Mouse (Mus musculus): ENCODE measurements around the gene Tenm4.

DNA sequence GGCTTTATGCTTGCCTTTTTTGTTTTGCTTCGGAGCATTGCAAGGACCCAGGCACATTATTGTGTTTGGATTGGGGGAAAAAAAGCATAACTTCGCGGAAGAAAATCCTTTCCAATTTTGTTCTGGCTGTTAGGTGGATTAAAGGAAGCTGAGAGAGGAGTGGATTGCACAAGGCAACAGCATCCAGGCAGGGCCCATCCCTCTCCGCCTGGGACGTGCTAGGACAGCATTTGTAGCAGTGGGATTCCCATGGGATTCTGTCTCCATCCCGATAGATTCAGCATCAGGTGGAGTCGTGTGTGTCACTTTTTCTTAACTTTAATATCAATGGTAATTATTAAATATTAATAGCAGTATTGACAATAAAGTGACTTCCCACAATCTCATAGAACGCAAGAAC lies 255.9 kb downstream of the Tenm4 start:
- TF ChIP-seq MAFK (IDR thresholded peaks at IDR 0.05; ENCODE audit: borderline replicate concordance, low read depth, low read length) (no peak), ZC3H11A (IDR thresholded peaks at IDR 0.05; ENCODE audit: low read depth, low read length) (no peak), CTCF (IDR thresholded peaks at IDR 0.05 in 2 of 3, conservative IDR thresholded peaks at IDR 0.05 in 1 of 3; ENCODE audit: control insufficient read depth in 1 of 3, insufficient read depth in 1 of 3, low read depth in 2 of 3, low read length in 3 of 3, poor library complexity in 1 of 3, severe bottlenecking in 1 of 3) (no peak), ZNF384 (IDR thresholded peaks at IDR 0.05; ENCODE audit: low read depth, low read length) (no peak), BHLHE40 (IDR thresholded peaks at IDR 0.05; ENCODE audit: borderline replicate concordance, low read depth, low read length) (no peak), RCOR1 (IDR thresholded peaks at IDR 0.05; ENCODE audit: low read depth, low read length) (no peak), POLR2A (IDR thresholded peaks at IDR 0.05; ENCODE audit: control insufficient read depth in 1 of 2, insufficient read depth in 1 of 2, low read depth in 1 of 2, low read length in 2 of 2, poor library complexity in 1 of 2) (no peak), ZMIZ1 (IDR thresholded peaks at IDR 0.05; ENCODE audit: low read depth, low read length) (no peak), SIN3A (IDR thresholded peaks at IDR 0.05; ENCODE audit: low read length) (no peak), MAZ (IDR thresholded peaks at IDR 0.05; ENCODE audit: low read depth, low read length) (no peak)
